ENCODE assay signal across 9 mouse cellular contexts in genomic region chr2:152819926-152820325, GRCm38 (mm10). TPM values are rescaled to one million over a fixed set of nuclear protein-coding genes. Genes with fewer than 3 reads are reported as not detected.
DNase-seq lines count a peak whose midpoint lies in the region; ATAC-seq and TF ChIP-seq lines count a peak whose summit lies in the region.
"Had no signal": no experiment of that assay in that cellular context is flagged by ENCODE, and none has a peak within 500 bp of the region (broad histone marks: within the 10 kb centered on the region; RNA-seq: fewer than 3 reads in every experiment).

No protein-coding gene starts in this region.

- ATAC-seq in megakaryocyte, adult 5-6 weeks (ENCODE audit: poor library complexity, severe bottlenecking), result no peak
- ATAC-seq in hindbrain, embryonic 13.5 days (ENCODE audit: low FRiP score), result no peak
- ATAC-seq in midbrain, embryonic 12.5 days (ENCODE audit: low FRiP score, low read depth), result no peak

- intact Hi-C loops in left cerebral cortex, postnatal 36 days (cut with DNase I), result no loop called here

- no peaks in the 10 kb centered on the region for H3K27me3 ChIP-seq in cerebellum, adult 2 months (ENCODE audit: control insufficient read depth, insufficient read depth, low read length)
- no peaks in the 10 kb centered on the region for H3K27me3 ChIP-seq in megakaryocyte, embryonic 14.5 days (replicated peaks)
- H3K27me3 ChIP-seq in hindbrain, embryonic 13.5 days, result no peaks in the 10 kb centered on the region
- no peaks in the 10 kb centered on the region for H3K27me3 ChIP-seq in midbrain, embryonic 12.5 days

- H3K4me3 ChIP-seq in cerebellum, adult 2 months (replicated peaks; ENCODE audit: insufficient read depth, low read depth, low read length), result no peak overlapping the region
- peak overlapping the region; percentile 84 for H3K4me3 ChIP-seq in megakaryocyte, embryonic 14.5 days (replicated peaks)
- H3K4me3 ChIP-seq in hindbrain, embryonic 13.5 days, result no peak overlapping the region
- H3K4me3 ChIP-seq in midbrain, embryonic 12.5 days, result no peak overlapping the region

- no peak overlapping the region for H3K9ac ChIP-seq in hindbrain, embryonic 13.5 days
- no peak overlapping the region for H3K9ac ChIP-seq in midbrain, embryonic 12.5 days (replicated peaks)

- TF ChIP-seq POLR2A in cerebellum, adult 2 months (IDR thresholded peaks at IDR 0.05; ENCODE audit: borderline replicate concordance, insufficient read depth, low read length), result no peak

- peak overlapping the region; percentile 71 for H3K27ac ChIP-seq in cerebellum, adult 2 months (ENCODE audit: insufficient read depth, low read length)
- H3K27ac ChIP-seq in hindbrain, embryonic 13.5 days, result peak overlapping the region; percentile 53
- peak overlapping the region; percentile 46 for H3K27ac ChIP-seq in midbrain, embryonic 12.5 days (replicated peaks)
- H3K27ac ChIP-seq: macrophage had no signal

- peak; percentile 37 to 42 for DNase-seq in cerebellum, adult 2 months
- DNase-seq in cerebellum, postnatal 36 days, result no peak
- no peak for DNase-seq in left cerebral cortex, adult 18-20 months (ENCODE audit: low spot score in 2 of 2)
- no peak for DNase-seq in left cerebral cortex, postnatal 36 days (ENCODE audit: low spot score in 2 of 2)

- H3K9me3 ChIP-seq in megakaryocyte, embryonic 14.5 days, result peaks cover 4% of the 10 kb centered on the region; the same call in 1 of the 2 replicates
- no peaks in the 10 kb centered on the region for H3K9me3 ChIP-seq in hindbrain, embryonic 13.5 days
- no peaks in the 10 kb centered on the region for H3K9me3 ChIP-seq in midbrain, embryonic 12.5 days

- WGBS in cerebellum, adult 2 months, result 29% methylated on average over 4 of the region's 4 CpGs
- 51% methylated on average over 4 of the region's 4 CpGs for WGBS in hindbrain, embryonic 13.5 days
- WGBS in midbrain, embryonic 12.5 days, result 63% methylated on average over 4 of the region's 4 CpGs

- no peak overlapping the region for H3K4me2 ChIP-seq in hindbrain, embryonic 13.5 days
- no peak overlapping the region for H3K4me2 ChIP-seq in midbrain, embryonic 12.5 days (replicated peaks)

- peaks cover 97% of the 10 kb centered on the region for H3K36me3 ChIP-seq in megakaryocyte, embryonic 14.5 days (replicated peaks; ENCODE audit: low read length)
- peaks cover 19% of the 10 kb centered on the region for H3K36me3 ChIP-seq in hindbrain, embryonic 13.5 days
- H3K36me3 ChIP-seq in midbrain, embryonic 12.5 days, result peaks cover 40% of the 10 kb centered on the region

- peaks cover 66% of the 10 kb centered on the region for H3K4me1 ChIP-seq in cerebellum, adult 2 months (ENCODE audit: control insufficient read depth, insufficient read depth, low read length)
- peaks cover 96% of the 10 kb centered on the region for H3K4me1 ChIP-seq in megakaryocyte, embryonic 14.5 days
- H3K4me1 ChIP-seq in hindbrain, embryonic 13.5 days (replicated peaks), result peaks cover 89% of the 10 kb centered on the region
- H3K4me1 ChIP-seq in midbrain, embryonic 12.5 days, result peaks cover 43% of the 10 kb centered on the region

- TF ChIP-seq CTCF in cerebellum, adult 2 months (IDR thresholded peaks at IDR 0.05; ENCODE audit: borderline replicate concordance, insufficient read depth, low read depth, low read length), result no peak

RNA-seq across cellular contexts. Expression of gene Bcl2l1, which starts 11.6 kb away (rescaled TPM):
- polyA plus RNA-seq in cerebellum, adult 2 months (2012; rRNA removed), result 141 and 142 TPM in 2 replicates
- 498 and 1,222 TPM in 2 replicates for polyA plus RNA-seq in megakaryocyte, embryonic 14.5 days (2012; ENCODE audit: insufficient read depth, low replicate concordance)
- total RNA-seq in megakaryocyte, adult 5-6 weeks (2015), result 7.1 and 9.3 TPM in 2 replicates
- total RNA-seq in megakaryocyte, adult 5-6 weeks (2017), result 9.3 and 12.8 TPM in 2 replicates
- polyA plus RNA-seq in hindbrain, embryonic 13.5 days (2015; fragmentation: Nextera tagmentation; extraction: Ambion mirVana), result 173 and 179 TPM in 2 replicates
- 156 and 168 TPM in 2 replicates for polyA plus RNA-seq in midbrain, embryonic 12.5 days (2016; fragmentation: Nextera tagmentation; extraction: Ambion mirVana)
- total RNA-seq in left cerebral cortex, adult 18-20 months (2021), result 100 to 1,000 TPM; 124 to 130 TPM
- 100 to 1,000 TPM; 128 to 133 TPM for total RNA-seq in left cerebral cortex, postnatal 36 days (2021)

RNA-seq across cellular contexts. Expression of gene Tpx2, which starts 27.8 kb away (rescaled TPM):
- polyA plus RNA-seq in cerebellum, adult 2 months (2012; rRNA removed), result 1.2 TPM in 2 replicates
- polyA plus RNA-seq in megakaryocyte, embryonic 14.5 days (2012; ENCODE audit: insufficient read depth, low replicate concordance), result 1.1 and 10.4 TPM in 2 replicates
- total RNA-seq in megakaryocyte, adult 5-6 weeks (2015), result 102 TPM in 2 replicates
- 122 and 126 TPM in 2 replicates for total RNA-seq in megakaryocyte, adult 5-6 weeks (2017)
- polyA plus RNA-seq in hindbrain, embryonic 13.5 days (2015; fragmentation: Nextera tagmentation; extraction: Ambion mirVana), result 21.9 and 24.8 TPM in 2 replicates
- polyA plus RNA-seq in midbrain, embryonic 12.5 days (2016; fragmentation: Nextera tagmentation; extraction: Ambion mirVana), result 109 and 113 TPM in 2 replicates
- 1 to 10 TPM; 2.0 to 2.4 TPM for total RNA-seq in left cerebral cortex, adult 18-20 months (2021)
- total RNA-seq in left cerebral cortex, postnatal 36 days (2021), result 1 to 10 TPM; 3.2 to 3.6 TPM

Comparison
In these comparisons a context has a peak if more than half of its experiments do, and no peak if none do; other contexts are left out.
1. DNase-seq: peak in cerebellum, adult 2 months (2 of 2); none in cerebellum, postnatal 36 days (0 of 2), left cerebral cortex, adult 18-20 months (0 of 2) and left cerebral cortex, postnatal 36 days (0 of 2).
2. Peak in every context shown above with its lines, with median percentiles within 50 percentile points of each other: H3K27ac ChIP-seq.